ENCODE assay signal across 21 mouse cellular contexts in the genomic region with DNA sequence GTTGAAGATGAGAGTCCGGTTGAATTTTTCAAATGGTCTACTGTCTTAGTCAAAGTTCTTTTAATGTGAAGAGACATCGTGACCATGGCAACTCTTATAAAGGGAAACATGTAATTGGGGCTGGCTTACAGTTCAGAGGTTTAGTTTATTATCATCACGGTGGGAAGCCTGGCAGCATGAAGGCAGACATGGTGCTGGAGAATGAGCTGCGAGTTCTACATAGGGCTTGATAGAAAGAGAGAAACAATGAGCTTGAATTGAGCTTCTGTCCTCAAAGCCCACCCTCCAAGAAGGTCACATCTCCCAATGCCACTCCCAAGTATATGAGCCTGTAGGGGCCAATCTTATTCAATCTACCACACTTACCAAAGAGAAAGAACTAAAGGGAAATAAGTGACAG.
"Had no signal": no experiment of that assay in that cellular context is flagged by ENCODE, and none has a peak within 500 bp of the region (broad histone marks: within the 10 kb centered on the region; RNA-seq: fewer than 3 reads in every experiment).

No protein-coding gene starts in this region.

- ATAC-seq: liver, embryonic 12.5 days; midbrain, embryonic 13.5 days had no signal

- H3K4me2 ChIP-seq: limb, embryonic 13.5 days; liver, embryonic 12.5 days; liver, embryonic 15.5 days; lung, embryonic 15.5 days; midbrain, embryonic 13.5 days; stomach, embryonic 15.5 days had no signal

- H3K9ac ChIP-seq: limb, embryonic 13.5 days; liver, embryonic 12.5 days; liver, embryonic 15.5 days; lung, embryonic 15.5 days; midbrain, embryonic 13.5 days; stomach, embryonic 15.5 days had no signal

- H3K9me3 ChIP-seq: limb, embryonic 10.5 days; limb, embryonic 13.5 days; liver, embryonic 12.5 days; liver, embryonic 15.5 days; lung, embryonic 15.5 days; megakaryocyte, embryonic 14.5 days; midbrain, embryonic 10.5 days; midbrain, embryonic 13.5 days; stomach, embryonic 15.5 days had no signal

- H3K36me3 ChIP-seq: limb, embryonic 10.5 days; limb, embryonic 13.5 days; liver, embryonic 12.5 days; liver, embryonic 15.5 days; lung, embryonic 15.5 days; midbrain, embryonic 10.5 days; midbrain, embryonic 13.5 days; stomach, embryonic 15.5 days had no signal

- H3K27ac ChIP-seq: kidney, postnatal 0 days; layer of hippocampus, adult 2 months; limb, embryonic 10.5 days; limb, embryonic 13.5 days; liver, embryonic 12.5 days; liver, embryonic 15.5 days; lung, embryonic 15.5 days; midbrain, embryonic 10.5 days; midbrain, embryonic 13.5 days; stomach, embryonic 15.5 days had no signal

- DNase-seq: kidney, adult 2 months; kidney, postnatal 25 days; layer of hippocampus, adult 9-11 months; liver; lung, adult 18-20 months; lung, postnatal 10 days; lung, postnatal 36 days; right cerebral cortex, postnatal 25 days; spleen, adult 18-20 months; thymus, postnatal 4 days had no signal

- H3K27me3 ChIP-seq: liver, embryonic 12.5 days; liver, embryonic 15.5 days; lung, embryonic 15.5 days; megakaryocyte, embryonic 14.5 days; midbrain, embryonic 13.5 days; stomach, embryonic 15.5 days had no signal

- H3K4me1 ChIP-seq: limb, embryonic 13.5 days; liver, embryonic 12.5 days; liver, embryonic 15.5 days; lung, embryonic 15.5 days; midbrain, embryonic 10.5 days; midbrain, embryonic 13.5 days; stomach, embryonic 15.5 days had no signal

- H3K4me3 ChIP-seq: layer of hippocampus, adult 2 months; limb, embryonic 10.5 days; limb, embryonic 13.5 days; liver, embryonic 12.5 days; liver, embryonic 15.5 days; lung, embryonic 15.5 days; megakaryocyte, embryonic 14.5 days; midbrain, embryonic 10.5 days; midbrain, embryonic 13.5 days; stomach, embryonic 15.5 days had no signal
